Mouse (Mus musculus): ENCODE results near the gene Adk.

The Adk gene

DNA sequence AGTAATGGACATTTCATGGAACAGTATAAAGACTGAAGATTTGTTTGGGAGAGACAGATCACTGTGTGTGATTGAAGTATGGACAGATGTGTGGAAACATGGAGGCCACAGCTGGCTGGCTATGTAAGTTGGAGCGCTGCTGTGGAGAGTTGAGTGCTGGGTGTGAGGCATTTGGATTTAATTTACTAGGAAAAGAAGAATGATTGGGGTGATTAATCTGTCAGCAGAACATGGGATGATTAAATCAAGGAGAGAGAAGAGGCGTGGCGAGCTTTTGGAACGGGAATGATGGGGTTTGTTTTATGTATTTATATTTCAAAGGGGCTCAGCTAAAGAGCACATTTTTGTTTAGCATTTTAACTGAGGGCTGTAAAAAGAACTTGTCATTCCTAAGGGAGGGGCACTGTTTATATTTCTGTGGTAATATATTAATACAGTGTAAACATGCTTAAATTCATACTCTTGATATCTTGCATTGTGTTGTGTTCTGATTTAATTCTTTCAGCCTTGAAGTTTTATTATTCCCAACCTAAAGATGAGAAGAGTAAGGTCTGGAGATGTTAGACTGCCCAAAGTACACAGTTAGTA lies 256.1 kb downstream of the Adk start:
- in situ Hi-C loops (cut with MboI; ENCODE audit: unreplicated experiment in 2 of 2): no loop called here

DNA sequence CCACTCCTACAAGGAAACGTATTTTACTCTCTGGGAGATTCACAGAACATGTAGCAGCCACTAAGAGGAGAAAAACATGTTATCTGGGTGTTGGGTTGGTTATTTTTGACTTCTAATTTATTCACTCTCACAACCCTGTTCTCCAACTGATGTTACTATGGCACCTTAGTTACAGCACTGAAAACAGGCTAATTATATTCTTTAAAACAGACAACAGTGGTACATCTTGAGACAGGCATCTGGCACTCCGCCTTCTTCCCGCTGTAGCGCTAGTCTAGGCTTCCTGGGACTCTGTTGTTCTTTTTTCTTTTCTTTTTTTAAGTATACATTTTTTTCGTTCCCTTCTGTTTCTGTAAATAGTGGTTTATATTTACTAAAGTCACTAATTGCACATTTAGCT lies 258.2 kb downstream of the Adk start:
- in situ Hi-C loops (cut with MboI; ENCODE audit: unreplicated experiment in 2 of 2): no loop called here

DNA sequence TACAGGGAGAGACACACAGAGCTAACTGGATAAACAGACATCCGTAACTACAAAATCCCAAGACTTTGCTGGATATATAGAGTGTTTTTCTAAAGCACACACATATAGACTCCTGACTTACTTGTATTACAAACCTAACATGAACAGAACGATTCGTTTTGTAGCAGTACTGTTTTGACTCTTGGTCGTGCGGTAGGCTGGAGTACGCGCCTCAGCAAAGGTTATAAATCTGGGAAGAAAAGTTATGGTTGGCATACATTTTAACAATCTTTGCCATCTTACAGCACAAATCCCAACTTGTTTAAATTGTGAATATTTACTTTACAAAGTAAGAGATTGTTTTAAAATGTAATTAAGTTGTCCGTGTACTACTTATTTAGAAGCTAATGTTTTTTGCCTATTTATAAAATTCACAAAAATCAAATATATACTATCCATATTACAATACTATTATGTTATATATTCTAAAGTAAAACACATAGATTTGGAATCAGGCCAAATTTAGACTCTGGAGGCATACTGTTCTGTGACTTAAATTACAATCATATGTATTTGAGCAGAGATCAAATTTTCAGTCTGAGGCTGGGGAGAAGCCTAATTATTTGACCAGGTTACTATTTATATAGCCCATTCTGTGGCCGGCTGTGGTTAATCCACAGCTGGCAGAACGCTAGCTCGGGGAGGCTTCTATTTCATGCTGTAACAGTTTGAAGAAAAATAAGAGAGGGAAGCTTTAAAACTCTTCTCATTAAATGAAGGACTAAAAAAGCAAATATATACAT lies 261.4 kb downstream of the Adk start:
- in situ Hi-C loops (cut with MboI; ENCODE audit: unreplicated experiment in 2 of 2): no loop called here

DNA sequence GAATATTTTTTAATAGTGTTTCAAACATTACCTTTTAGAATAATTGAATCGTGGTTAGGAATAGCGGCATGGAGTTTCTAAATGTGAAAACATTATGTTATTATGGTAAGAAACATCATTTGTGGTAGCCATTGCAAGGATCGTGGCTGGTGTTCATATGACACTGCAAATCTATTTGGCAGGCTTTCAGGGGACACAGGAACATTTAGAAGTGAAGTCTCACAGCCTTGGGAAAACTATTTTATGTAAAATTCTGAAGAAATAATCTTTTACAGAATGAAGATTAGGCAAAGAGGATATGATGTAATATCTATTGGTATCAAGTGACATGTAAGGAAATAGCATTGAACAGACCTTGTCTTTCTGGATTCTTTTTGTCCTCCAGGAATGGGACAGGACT lies 262.1 kb downstream of the Adk start:
- in situ Hi-C loops (cut with MboI; ENCODE audit: unreplicated experiment in 2 of 2): no loop called here

DNA sequence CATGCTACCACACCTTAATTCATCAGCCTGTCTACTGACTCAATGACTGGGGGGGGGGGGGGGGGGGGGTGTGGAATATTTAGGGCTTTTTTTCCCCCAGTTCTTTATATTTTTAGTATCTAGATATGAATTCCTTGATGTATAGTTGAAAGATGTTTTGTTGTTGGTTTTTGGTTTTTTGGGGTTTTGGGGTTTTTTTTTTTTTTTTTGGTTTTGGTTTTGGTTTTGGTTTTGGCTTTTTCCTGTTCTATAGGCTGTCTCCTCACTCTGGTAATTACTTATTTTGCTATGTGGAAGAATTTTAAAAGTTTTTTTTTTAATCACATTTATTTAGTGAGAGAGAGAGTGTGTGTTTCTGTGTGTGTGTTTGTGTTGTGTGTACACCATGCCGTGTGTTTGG lies 282.5 kb downstream of the Adk start:
- in situ Hi-C loops (cut with MboI; ENCODE audit: unreplicated experiment in 2 of 2): no loop called here

DNA sequence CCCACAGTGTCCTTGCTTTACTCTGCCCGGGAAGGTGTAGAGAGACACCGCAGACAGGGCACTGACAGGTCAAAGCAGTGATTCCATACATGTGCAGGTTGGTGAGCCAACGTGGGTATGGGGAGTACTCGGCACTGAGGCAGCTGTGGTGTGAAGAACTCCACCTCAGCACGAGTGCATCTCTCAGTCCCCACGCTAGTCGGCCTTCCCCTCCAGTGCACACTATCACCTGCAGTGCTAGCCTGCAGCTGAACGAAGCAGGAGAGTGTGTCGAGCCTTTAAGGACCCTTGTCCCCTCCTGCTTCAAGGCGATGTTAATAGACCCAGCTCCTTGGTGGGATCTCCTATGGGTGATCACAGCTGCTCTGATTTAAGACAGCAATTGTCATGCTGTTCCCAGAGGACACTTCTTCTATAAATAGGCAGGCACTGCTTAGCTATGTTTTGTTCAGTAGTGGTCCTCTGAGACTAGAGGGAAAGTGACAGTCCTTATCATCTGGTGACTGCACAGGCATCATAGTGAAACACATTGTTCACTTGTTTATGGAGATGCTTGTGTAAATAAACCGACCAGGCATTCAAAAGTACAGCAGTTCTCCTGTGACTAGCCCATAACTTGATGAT lies 283.4 kb downstream of the Adk start:
- in situ Hi-C loops (cut with MboI; ENCODE audit: unreplicated experiment in 2 of 2): no loop called here

DNA sequence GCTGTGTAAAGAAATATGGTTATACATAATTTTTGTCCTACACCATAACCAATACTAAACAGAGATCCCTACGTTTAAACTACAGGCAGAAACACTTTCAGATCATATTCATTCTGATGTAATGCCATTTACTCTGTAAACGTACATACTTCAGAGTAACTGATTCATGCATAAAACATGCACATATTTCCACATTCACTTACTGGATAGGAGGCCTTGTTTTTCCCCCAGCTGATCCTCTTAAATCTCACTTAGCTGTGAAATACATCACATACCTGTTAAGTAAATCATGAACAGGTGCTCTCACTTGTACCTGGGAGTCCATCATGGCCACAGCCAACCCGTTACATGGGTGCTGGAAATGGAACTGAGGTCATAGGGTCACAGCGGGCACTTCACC lies 285.6 kb downstream of the Adk start:
- in situ Hi-C loops (cut with MboI; ENCODE audit: unreplicated experiment in 2 of 2): no loop called here

DNA sequence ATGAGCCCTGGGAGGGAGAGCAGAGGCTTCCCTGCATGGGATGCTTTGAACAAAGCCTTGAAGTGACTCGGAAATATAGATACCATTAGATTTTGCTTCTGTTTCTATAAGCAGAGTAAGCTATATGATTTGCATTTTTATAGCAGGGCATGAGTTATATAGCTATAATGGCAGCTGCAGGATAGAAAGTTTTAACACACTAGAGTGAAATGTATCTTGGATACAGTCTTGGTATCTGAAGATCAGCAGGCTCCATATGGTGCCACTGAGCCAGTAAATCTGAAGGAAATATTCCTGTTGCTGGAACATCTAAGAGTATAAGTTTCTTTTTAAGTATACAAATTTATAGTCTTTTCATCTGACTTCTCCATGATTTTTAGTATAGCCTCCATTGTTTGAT lies 288.8 kb downstream of the Adk start:
- in situ Hi-C loops (cut with MboI; ENCODE audit: unreplicated experiment in 2 of 2): no loop called here

DNA sequence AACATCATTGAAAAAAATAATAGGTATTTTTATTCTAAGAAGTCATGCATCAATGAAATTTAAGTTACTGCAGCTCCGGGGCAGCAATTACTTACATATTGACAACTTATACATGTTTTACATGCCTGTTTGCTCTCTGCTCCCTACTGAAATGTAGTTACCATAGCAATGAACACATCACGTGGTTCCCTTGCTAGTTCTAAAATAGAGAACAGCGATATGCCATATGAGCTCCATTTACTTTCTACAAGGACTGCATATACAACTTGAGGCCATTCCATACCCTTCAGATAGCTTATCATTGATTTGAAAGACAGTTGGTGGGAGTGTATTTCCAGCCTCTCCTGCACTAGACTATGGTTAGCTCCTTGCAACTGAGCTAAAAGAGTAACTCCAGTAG lies 290.6 kb downstream of the Adk start:
- in situ Hi-C loops (cut with MboI; ENCODE audit: unreplicated experiment in 2 of 2): no loop called here

DNA sequence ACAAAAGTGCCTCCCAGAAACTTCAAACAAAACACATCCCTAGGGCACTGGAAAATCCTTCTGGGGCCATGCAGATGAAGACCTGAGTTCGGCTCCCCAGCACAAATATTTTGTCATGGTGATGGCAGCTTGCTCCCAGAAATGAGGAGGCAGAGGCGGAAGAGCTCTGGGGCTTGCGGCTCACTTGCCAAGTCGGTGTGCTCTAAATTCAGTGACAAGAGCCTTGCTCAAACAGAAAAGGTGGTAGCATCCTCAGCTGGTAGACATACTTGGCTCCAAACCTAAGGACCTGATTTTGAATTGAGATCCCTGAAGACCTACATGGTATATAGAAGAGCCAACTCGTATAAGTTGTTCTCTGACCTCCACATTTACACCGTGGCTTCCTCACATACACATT lies 292.5 kb downstream of the Adk start:
- in situ Hi-C loops (cut with MboI; ENCODE audit: unreplicated experiment in 2 of 2): no loop called here

DNA sequence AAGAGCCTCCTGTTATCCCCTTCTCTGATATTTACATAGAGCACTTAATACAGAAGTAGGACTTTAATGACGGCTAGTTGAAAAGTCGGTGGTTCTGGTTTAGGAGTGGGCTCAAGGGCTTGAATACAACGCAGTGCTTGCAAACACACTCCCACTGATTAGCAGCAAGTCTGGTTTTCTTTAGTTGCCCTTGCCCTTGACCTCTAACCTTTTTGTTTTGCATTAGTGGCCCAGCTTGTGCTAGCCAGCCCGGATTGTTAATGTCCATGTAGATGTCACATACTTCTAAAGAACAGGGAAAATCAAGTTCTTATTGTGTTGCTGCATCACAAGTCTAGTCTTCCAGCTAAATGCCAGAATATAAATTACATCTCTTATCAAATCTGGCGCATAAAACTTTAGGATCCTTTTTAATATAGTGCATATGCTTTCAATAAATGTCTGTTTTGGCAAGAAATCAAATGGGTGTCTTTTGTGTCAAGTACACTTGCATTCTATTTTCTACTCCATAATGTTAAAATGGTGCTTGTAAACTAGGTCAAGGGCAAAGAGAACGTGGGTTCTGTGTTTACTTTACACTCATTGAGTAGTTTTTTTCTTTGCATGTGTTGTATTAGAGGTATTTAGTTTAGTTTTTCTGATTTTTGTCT lies 296.4 kb downstream of the Adk start:
- in situ Hi-C loops (cut with MboI; ENCODE audit: unreplicated experiment in 2 of 2): no loop called here

DNA sequence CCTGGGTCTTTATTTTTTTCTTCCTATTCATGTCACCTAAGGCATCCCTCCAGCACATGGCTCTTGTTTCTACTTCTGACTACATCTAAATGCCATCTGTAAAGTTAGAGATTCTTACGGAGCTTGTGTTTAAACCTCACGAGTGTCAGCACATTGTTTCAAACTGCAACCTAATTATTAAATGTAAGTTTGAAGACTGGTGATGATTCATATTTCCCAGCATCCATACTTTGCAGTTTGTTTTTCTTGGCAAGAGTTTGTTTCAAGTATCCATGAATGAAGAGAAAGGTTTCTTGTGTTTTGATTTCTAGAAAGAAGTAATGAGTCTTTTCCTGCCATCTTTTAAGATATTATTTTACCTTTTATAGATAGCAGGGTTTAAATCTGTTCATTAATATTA lies 299.3 kb downstream of the Adk start:
- in situ Hi-C loops (cut with MboI; ENCODE audit: unreplicated experiment in 2 of 2): no loop called here

DNA sequence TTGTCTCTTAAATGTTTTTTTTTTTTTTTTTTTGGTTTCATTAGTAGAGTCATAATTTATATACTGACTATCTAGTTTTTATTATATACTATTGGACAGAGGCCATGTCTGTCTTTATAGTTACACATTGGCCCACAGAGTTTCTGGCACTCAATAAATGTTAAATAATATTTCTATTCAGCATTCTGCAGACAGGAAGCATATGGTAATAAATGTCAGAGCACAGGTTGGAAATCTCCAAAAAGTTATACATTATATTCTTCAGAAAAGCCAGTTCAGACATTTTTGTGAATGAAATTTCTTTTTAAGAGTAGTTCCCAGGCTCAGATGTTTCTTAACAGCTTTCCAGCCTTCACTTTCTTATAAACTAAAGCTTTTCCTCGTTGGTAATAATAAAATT lies 303.9 kb downstream of the Adk start:
- in situ Hi-C loops (cut with MboI; ENCODE audit: unreplicated experiment in 2 of 2): no loop called here

DNA sequence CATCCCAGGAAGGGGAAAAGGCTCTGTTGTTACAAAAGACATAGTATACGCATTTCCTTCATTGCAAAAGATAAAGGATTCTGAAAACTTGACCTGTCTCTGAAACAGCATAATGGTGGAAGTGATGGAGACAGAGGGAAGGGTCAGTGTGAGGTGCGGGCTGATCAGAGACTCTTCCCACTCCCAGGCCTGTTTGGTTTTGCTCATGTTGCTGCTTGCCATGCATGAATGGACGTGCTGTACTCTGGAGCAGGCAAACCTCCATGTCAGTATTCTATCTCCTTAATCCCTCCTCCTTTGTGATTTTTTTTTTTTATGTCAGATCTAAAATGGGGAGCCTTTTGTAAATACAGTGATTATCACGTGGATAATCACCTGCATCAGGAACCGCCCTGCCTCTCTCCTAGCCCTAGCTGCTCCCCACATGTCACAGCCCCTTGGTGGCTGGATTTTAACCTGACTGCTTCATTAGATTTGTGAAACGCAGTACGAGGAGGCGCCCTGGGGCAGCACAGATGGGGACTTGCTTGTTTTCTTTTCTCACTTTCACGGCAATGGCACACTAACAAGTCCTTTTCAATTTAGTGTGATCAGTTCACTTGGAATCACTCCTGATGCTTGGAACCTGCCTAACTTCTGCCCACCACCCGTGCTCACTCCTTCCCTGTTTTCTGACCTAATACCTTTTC lies 307.0 kb downstream of the Adk start:
- in situ Hi-C loops (cut with MboI; ENCODE audit: unreplicated experiment in 2 of 2): no loop called here

DNA sequence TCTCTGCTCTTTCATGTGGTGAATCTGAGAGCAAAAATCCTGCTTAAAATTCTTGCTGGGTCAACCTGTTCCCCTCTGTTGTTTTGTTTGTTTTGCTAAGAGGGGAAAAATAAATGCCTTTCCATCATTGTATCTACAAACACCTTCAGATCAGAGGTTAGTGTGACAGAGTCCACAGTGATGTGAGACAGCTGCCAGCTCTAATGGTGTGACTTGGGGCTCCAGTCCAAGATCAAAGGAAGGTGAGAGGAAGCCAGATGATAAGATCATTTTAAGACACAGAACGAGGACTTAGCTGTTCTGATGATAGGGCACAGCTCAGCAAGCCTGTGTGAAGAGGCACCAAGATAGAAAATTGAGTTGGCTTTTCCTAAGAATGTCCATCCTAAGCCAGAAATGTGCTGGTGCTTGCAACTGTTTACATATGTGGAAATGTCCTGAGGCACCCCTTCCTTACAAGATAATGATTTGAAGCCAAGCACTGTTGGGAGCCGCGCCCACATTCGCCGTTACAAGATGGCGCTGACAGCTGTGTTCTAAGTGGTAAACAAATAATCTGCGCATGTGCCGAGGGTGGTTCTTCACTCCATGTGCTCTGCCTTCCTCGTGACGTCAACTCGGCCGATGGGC lies 307.6 kb downstream of the Adk start:
- in situ Hi-C loops (cut with MboI; ENCODE audit: unreplicated experiment in 2 of 2): no loop called here

DNA sequence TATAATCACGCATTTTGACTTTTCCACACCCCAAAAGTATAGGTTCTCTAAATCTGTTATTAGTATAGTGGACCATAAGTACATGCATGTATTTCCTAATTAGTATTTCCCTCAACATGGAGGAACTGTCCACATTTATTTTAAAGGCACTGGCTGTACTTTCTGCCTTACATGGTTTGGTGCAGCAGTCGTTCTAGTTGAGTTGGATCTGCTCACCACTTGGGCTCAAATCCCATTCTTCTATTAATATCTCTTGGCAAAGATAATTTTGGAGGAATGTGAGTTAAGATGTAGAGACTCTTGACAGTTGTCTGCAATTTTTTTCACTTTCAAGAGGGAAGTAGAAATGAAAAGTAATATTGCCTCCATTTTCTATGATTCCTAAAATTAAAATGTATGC lies 314.7 kb downstream of the Adk start:
- in situ Hi-C loops (cut with MboI; ENCODE audit: unreplicated experiment in 2 of 2): no loop called here

DNA sequence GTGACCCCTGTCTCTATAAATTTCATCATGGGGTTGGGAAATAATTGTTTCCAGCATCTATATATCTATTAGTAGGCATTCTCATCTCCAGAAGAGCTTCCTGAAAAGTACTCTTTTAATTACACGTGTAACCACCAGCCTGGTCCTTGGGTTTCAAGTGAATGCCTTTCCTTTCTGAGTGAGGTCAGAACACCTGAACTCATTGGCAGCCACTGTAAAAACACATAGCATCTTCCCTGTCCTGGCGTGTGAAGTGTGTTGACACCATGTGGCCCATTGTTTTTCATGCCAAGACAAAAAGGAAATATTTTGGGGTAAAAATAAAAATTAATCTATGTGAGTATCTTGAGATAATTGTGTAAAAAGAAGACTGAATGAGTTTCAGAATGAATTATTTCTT lies 316.2 kb downstream of the Adk start:
- in situ Hi-C loops (cut with MboI; ENCODE audit: unreplicated experiment in 2 of 2): no loop called here

DNA sequence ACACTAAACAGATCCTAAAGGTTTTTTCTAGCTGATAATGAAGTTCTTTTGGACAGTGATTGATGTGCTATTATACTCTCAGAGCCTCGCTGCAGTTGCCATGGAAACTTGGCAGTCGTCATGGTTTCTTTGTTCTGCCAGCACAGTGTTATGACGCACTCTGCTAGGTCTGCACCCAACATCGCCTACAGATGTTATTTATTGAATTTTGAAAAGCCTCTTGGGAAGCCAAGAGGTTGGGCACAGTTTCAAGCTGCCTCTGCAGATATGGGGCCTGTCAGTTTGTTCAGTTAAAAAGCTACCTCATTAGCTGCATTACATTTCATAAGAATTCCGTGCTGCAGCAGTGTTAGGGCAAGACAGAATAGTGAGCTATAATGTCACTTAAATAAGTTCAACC lies 316.8 kb downstream of the Adk start:
- in situ Hi-C loops (cut with MboI; ENCODE audit: unreplicated experiment in 2 of 2): no loop called here

DNA sequence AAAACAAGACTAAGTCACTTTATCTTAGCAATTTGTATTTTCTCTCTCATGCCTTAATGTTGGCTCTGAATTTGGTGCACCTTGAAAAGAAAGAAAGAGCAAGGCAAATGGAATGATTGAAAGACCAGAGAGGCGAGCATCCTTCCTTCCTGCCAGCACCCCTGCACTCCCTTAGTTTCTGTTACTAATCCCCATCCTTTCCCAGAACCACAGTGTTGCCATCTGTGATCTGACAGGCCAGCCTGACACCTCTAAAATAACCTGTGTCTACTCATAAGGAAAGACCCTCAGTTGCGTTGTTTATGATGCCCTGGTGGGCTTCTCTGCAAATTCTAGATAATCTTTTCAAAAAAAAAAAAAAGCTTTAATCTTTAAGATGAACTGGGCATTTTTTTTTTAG lies 319.6 kb downstream of the Adk start:
- in situ Hi-C loops (cut with MboI; ENCODE audit: unreplicated experiment in 2 of 2): no loop called here

DNA sequence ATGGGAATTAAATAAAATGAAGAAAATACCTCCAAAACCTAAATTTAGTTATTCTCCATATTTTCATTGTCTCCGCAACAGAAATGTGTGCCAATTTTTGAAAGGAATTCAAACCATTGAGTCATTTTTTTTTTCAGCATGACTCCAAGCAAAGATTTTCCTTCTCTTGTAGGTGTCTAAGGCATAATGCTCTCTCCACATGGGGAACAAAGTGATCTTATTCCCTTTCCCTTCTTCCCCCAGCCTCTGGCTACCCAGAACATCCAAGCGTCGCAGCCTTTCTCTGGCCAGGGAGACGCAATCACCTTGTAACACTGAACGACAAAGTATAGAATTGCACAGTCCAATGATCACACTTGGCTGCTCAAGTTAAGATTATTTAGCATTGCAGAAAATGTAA lies 320.3 kb downstream of the Adk start:
- in situ Hi-C loops (cut with MboI; ENCODE audit: unreplicated experiment in 2 of 2): no loop called here

Data from v-Abl transformed pro-B cells (cell line).